In genomic region chr10:75486086-75486979, GRCm38 (mm10) we compare ENCODE assay signal across 8 mouse cellular contexts. TPM values are rescaled to one million over a fixed set of nuclear protein-coding genes. Genes with fewer than 3 reads are reported as not detected.
DNase-seq lines count a peak whose midpoint lies in the region.

No protein-coding gene starts in this region.

- intact Hi-C loops in left cerebral cortex, postnatal 4 days (cut with DNase I) = loop anchor here (5.0 to 10.0 kb wide), 3 partner anchors 44 to 302 kb away; no protein-coding TSS in a partner anchor

- DNase-seq in urinary bladder, adult 18-20 months (ENCODE audit: low spot score in 2 of 2) = peak; percentile 35 to 64
- DNase-seq in urinary bladder, adult 2 months (ENCODE audit: low spot score) = no peak
- peak; percentile 68 to 82 for DNase-seq in cerebellum, postnatal 4 days (ENCODE audit: low spot score in 2 of 2)
- DNase-seq in gastrocnemius, adult 8-10 months (ENCODE audit: low spot score in 2 of 2) = peak; percentile 54 to 57
- DNase-seq in kidney, adult 11 months = peak; percentile 67
- peak; percentile 83 for DNase-seq in left cerebral cortex, postnatal 4 days
- peak; percentile 87 for DNase-seq in naive thymus-derived CD4-positive, alpha-beta T cell, adult 2 months (ENCODE audit: low read depth)
- peak; percentile 88 for DNase-seq in splenic B cell, adult 2 months (ENCODE audit: low read depth, low spot score)

- H3K27me3 ChIP-seq in splenic B cell, adult 2 months (ENCODE audit: control insufficient read depth, insufficient read depth, low read length, poor library complexity, severe bottlenecking) = no peaks in the 10 kb centered on the region

- H3K36me3 ChIP-seq in splenic B cell, adult 2 months (ENCODE audit: control insufficient read depth, insufficient read depth, low read length, poor library complexity, severe bottlenecking) = no peaks in the 10 kb centered on the region

RNA-seq across cellular contexts. Expression of gene Snrpd3, which starts 31.0 kb away (rescaled TPM):
- 52.9 and 60.3 TPM in 2 replicates for polyA plus RNA-seq in urinary bladder, adult 2 months (2012; rRNA removed)
- total RNA-seq in gastrocnemius, adult 8-10 months (2022) = 10 to 100 TPM; 67.9 to 78.5 (median 70.7) TPM
- total RNA-seq in left cerebral cortex, postnatal 4 days (2021) = 100 to 1,000 TPM; 119 to 120 TPM

RNA-seq across cellular contexts. Expression of gene Gucd1, which starts 31.4 kb away (rescaled TPM):
- polyA plus RNA-seq in urinary bladder, adult 2 months (2012; rRNA removed) = 13.4 and 16.2 TPM in 2 replicates
- total RNA-seq in gastrocnemius, adult 8-10 months (2022) = 10 to 100 TPM; 46.7 to 68.3 (median 56.0) TPM
- 10 to 100 TPM; 21.5 to 23.8 TPM for total RNA-seq in left cerebral cortex, postnatal 4 days (2021)
